Mouse (Mus musculus) adipocyte (in vitro differentiated cells): ENCODE results near the gene Ankrd60.

ENCODE experiments used
- DNase-seq: peaks from one replicate; pipeline ENCODE4 v3.0.0-alpha.2; 2016; ENCODE audit warnings: low spot score

The Ankrd60 gene

GRCm38 (mm10) chr2:173577669-173578557, at the start of gene Ankrd60:
Gene Ankrd60, minus strand, starts transcription at chr2:173578365.
- no peak for DNase-seq

GRCm38 (mm10) chr2:173625786-173626185, 47.6 kb upstream of the Ankrd60 start:
- DNase-seq, result no peak

- no peak for DNase-seq
These were observed 46.5 kb upstream of the Ankrd60 start for GRCm38 (mm10) chr2:173624667-173625066.

- DNase-seq, result peak; percentile 65
These were observed 44.0 kb upstream of the Ankrd60 start for GRCm38 (mm10) chr2:173622173-173622601.

GRCm38 (mm10) chr2:173620645-173621044, 42.5 kb upstream of the Ankrd60 start:
- DNase-seq, result peak; percentile 11

- no peak for DNase-seq
These were observed 41.0 kb upstream of the Ankrd60 start for GRCm38 (mm10) chr2:173619132-173619531.

GRCm38 (mm10) chr2:173616156-173616555, 38.0 kb upstream of the Ankrd60 start:
- DNase-seq, result no peak

GRCm38 (mm10) chr2:173615378-173616081, 37.4 kb upstream of the Ankrd60 start:
- no peak for DNase-seq

- peak; percentile 95 for DNase-seq
These were observed 30.1 kb upstream of the Ankrd60 start for GRCm38 (mm10) chr2:173608020-173608958.

GRCm38 (mm10) chr2:173606415-173606804, 28.2 kb upstream of the Ankrd60 start:
- DNase-seq, result no peak

GRCm38 (mm10) chr2:173605713-173606414, 27.7 kb upstream of the Ankrd60 start:
- DNase-seq, result no peak

- no peak for DNase-seq
These were observed 23.7 kb upstream of the Ankrd60 start for GRCm38 (mm10) chr2:173601861-173602260.

GRCm38 (mm10) chr2:173595374-173595781, 17.2 kb upstream of the Ankrd60 start:
- peak; percentile 18 for DNase-seq

- peak; percentile 12 for DNase-seq
These were observed 16.3 kb upstream of the Ankrd60 start for GRCm38 (mm10) chr2:173594313-173595063.

- DNase-seq, result no peak
These were observed 15.7 kb upstream of the Ankrd60 start for GRCm38 (mm10) chr2:173593841-173594240.

GRCm38 (mm10) chr2:173592781-173593180, 14.6 kb upstream of the Ankrd60 start:
- DNase-seq, result no peak

- DNase-seq, result no peak
These were observed 9.2 kb upstream of the Ankrd60 start for GRCm38 (mm10) chr2:173587411-173587810.

GRCm38 (mm10) chr2:173586118-173586968, 8.2 kb upstream of the Ankrd60 start:
- no peak for DNase-seq

GRCm38 (mm10) chr2:173585387-173586117, 7.4 kb upstream of the Ankrd60 start:
- no peak for DNase-seq
